Mouse (Mus musculus): Measurements from ENCODE around the gene Rcc2.

Gene Rcc2

GRCm38 (mm10) chr4:140711360-140711759 lies 11.0 kb downstream of the Rcc2 start:
- DNase-seq = no peak

- peak; percentile 96 for DNase-seq
Measured at GRCm38 (mm10) chr4:140713480-140714365, 13.4 kb downstream of the Rcc2 start.

GRCm38 (mm10) chr4:140714586-140714985 lies 14.2 kb downstream of the Rcc2 start:
- DNase-seq = no peak

GRCm38 (mm10) chr4:140716994-140717393 lies 16.7 kb downstream of the Rcc2 start:
- DNase-seq = no peak

GRCm38 (mm10) chr4:140718436-140718835 lies 18.1 kb downstream of the Rcc2 start:
- DNase-seq = no peak

GRCm38 (mm10) chr4:140720091-140720490 lies 19.8 kb downstream of the Rcc2 start:
- no peak for DNase-seq

GRCm38 (mm10) chr4:140721968-140722490 lies 21.7 kb downstream of the Rcc2 start:
- DNase-seq = no peak

- DNase-seq = no peak
Measured at GRCm38 (mm10) chr4:140722710-140723109, 22.4 kb downstream of the Rcc2 start.

GRCm38 (mm10) chr4:140723192-140723591 lies 22.9 kb downstream of the Rcc2 start:
- no peak for DNase-seq

- DNase-seq = peak; percentile 57 to 64
Measured at GRCm38 (mm10) chr4:140723801-140724200, 23.5 kb downstream of the Rcc2 start.

- no peak for DNase-seq
Measured at GRCm38 (mm10) chr4:140724739-140725138, 24.4 kb downstream of the Rcc2 start.

GRCm38 (mm10) chr4:140726907-140727306 lies 26.6 kb downstream of the Rcc2 start:
- DNase-seq = no peak

GRCm38 (mm10) chr4:140731654-140732053 lies 31.3 kb downstream of the Rcc2 start:
- no peak for DNase-seq

- DNase-seq = no peak
Measured at GRCm38 (mm10) chr4:140732871-140733270, 32.5 kb downstream of the Rcc2 start.

- no peak for DNase-seq
Measured at GRCm38 (mm10) chr4:140740655-140741054, 40.3 kb downstream of the Rcc2 start.

GRCm38 (mm10) chr4:140741401-140741800 lies 41.1 kb downstream of the Rcc2 start:
- no peak for DNase-seq

GRCm38 (mm10) chr4:140742543-140742942 lies 42.2 kb downstream of the Rcc2 start, which contains the start of gene Padi6:
Gene Padi6 (minus strand): TSS chr4:140742643.
- no peak for DNase-seq

GRCm38 (mm10) chr4:140743086-140743485 lies 42.7 kb downstream of the Rcc2 start:
- DNase-seq = no peak

GRCm38 (mm10) chr4:140744654-140745053 lies 44.3 kb downstream of the Rcc2 start:
- peak; percentile 64 to 70 for DNase-seq

GRCm38 (mm10) chr4:140747978-140748377 lies 47.6 kb downstream of the Rcc2 start:
- peak in 1 of 2 experiments; percentile 26 for DNase-seq

GRCm38 (mm10) chr4:140750328-140750727 lies 50.0 kb downstream of the Rcc2 start:
- peak; percentile 62 to 75 for DNase-seq

- no peak for DNase-seq
Measured at GRCm38 (mm10) chr4:140753366-140753765, 53.0 kb downstream of the Rcc2 start.

GRCm38 (mm10) chr4:140755811-140756210 lies 55.5 kb downstream of the Rcc2 start:
- DNase-seq = no peak

GRCm38 (mm10) chr4:140761601-140762000 lies 61.3 kb downstream of the Rcc2 start:
- no peak for DNase-seq

Data from kidney, postnatal 4 days (tissue).